Mouse (Mus musculus): ENCODE measurements around the gene Pemt. TPM values are rescaled to one million over a fixed set of nuclear protein-coding genes. Genes with fewer than 3 reads are reported as not detected.

The Pemt gene
- total and polyA plus RNA-seq, 2 experiments from 2014 or later: 14.2 to 16.2 TPM

DNA sequence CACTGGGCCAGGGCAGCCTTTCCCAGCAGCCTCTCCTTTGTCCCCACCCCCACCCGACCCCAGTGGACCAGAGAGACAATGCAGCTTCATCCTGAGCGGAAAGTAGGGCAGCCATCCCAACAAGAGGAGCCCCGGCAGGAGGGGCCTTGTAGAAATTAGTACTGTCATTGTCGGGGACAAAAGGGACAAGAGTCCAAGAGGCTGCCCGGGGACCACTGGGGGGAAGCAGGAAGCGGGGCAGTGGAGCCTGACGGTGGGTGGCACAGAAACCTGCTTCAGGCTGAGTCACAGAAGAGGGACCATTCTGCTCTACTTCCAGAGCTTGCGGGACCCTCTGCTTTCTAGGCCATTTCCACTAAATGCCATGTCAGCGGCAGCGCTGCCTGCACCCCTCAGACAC is 71.0 kb downstream of the Pemt start:
- Histone ChIP-seq H3K4me2 (ENCODE audit: low read depth) (no peak overlapping the region), H3K9ac (no peak overlapping the region), H3K27ac (ENCODE audit: low read depth, low read length) (no peak overlapping the region), H3K9me3 (ENCODE audit: low read length) (no peaks in the 10 kb centered on the region), H3K4me3 (ENCODE audit: low read depth, low read length) (no peak overlapping the region), H3K27me3 (ENCODE audit: insufficient read depth, low read length) (no peaks in the 10 kb centered on the region), H3K4me1 (ENCODE audit: insufficient read depth) (no peaks in the 10 kb centered on the region), H3K36me3 (ENCODE audit: insufficient read depth) (no peaks in the 10 kb centered on the region)
- no peak for DNase-seq
- no peak for TF ChIP-seq CTCF (IDR thresholded peaks at IDR 0.05; ENCODE audit: low read depth)
- WGBS: 23% methylated on average over 10 of the region's 10 CpGs
- ATAC-seq: no peak

DNA sequence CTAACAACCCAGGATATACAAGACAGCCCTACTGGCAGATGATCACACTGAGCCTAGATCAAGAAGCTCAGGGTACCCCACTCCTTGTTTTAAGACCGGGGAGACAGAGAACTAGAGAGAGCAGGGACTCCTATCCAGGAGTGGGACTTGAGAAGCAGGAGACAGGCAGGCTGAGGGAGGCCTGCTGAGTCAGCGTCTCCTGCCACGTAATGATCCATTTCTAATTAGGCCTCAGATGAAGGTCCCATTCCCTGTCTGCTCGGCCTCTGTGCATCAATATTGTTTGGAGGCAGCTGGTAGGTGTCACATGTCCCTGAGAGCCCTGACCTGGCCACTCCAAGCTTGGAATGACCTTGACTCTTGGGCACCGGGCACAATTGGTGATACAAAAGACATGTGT is 72.9 kb downstream of the Pemt start:
- WGBS: 75% methylated on average over 5 of the region's 5 CpGs

DNA sequence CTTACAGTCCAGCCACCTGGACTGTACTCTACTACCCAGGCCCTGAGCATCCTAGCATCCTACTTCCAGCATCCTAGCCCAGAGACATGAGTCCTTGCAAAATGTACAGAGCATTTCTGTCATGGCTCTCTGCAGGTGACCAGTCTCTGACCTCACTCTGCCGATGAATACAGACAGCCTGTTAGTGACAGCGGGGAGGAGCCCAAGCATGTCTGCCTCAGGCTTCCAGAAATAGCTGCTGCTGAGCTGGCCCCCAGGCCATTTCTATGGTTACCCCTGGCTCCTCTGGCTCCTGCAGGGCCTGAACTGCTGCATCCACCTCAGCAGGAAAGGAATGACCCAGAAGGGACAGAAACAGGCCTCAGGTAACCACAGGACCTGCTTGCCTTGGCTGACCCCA is 74.6 kb downstream of the Pemt start:
- no peaks in the 10 kb centered on the region for H3K9me3 ChIP-seq (ENCODE audit: low read length)
- DNase-seq: no peak
- 56% methylated on average over 2 of the region's 2 CpGs for WGBS
- H3K36me3 ChIP-seq (ENCODE audit: insufficient read depth): no peaks in the 10 kb centered on the region
- H3K27me3 ChIP-seq (ENCODE audit: insufficient read depth, low read length): no peaks in the 10 kb centered on the region
- H3K4me2 ChIP-seq (ENCODE audit: low read depth): no peak overlapping the region
- H3K9ac ChIP-seq: no peak overlapping the region
- no peak overlapping the region for H3K27ac ChIP-seq (ENCODE audit: low read depth, low read length)
- TF ChIP-seq CTCF (IDR thresholded peaks at IDR 0.05; ENCODE audit: low read depth): no peak
- H3K4me3 ChIP-seq (ENCODE audit: low read depth, low read length): no peak overlapping the region
- no peaks in the 10 kb centered on the region for H3K4me1 ChIP-seq (ENCODE audit: insufficient read depth)
- ATAC-seq: no peak

More for the DNA sequence above, 72.9 kb downstream of the Pemt start:
- Histone ChIP-seq H3K4me3 (ENCODE audit: low read depth, low read length) (no peak overlapping the region), H3K9ac (no peak overlapping the region), H3K27me3 (ENCODE audit: insufficient read depth, low read length) (no peaks in the 10 kb centered on the region), H3K4me1 (ENCODE audit: insufficient read depth) (no peaks in the 10 kb centered on the region), H3K9me3 (ENCODE audit: low read length) (no peaks in the 10 kb centered on the region), H3K4me2 (ENCODE audit: low read depth) (no peak overlapping the region), H3K27ac (ENCODE audit: low read depth, low read length) (no peak overlapping the region), H3K36me3 (ENCODE audit: insufficient read depth) (no peaks in the 10 kb centered on the region)
- no peak for TF ChIP-seq CTCF (IDR thresholded peaks at IDR 0.05; ENCODE audit: low read depth)
- no peak for ATAC-seq
- DNase-seq: no peak

DNA sequence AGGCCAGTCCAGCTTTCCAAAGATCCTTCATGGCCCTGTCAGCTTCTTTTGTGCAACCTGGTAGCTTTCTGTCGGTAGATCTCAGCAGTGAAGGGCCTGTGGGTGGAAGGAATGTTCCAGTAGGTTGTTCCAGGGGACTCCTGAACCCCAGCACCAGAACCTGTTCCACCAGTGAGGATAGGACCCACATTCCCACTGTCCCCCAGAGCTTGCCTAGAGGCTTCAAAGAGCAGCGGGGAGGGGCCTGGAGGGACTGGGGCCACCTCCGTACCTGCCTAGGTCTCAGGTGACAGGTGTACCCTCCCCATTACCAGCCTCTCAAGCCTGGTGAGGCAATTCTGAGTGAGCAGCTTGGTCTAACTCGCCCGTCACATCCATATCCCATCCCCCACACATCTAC is 75.5 kb downstream of the Pemt start:
- 87% methylated on average over 5 of the region's 5 CpGs for WGBS
- ATAC-seq: no peak
- H3K27me3 ChIP-seq (ENCODE audit: insufficient read depth, low read length): no peaks in the 10 kb centered on the region
- no peak overlapping the region for H3K9ac ChIP-seq
- H3K9me3 ChIP-seq (ENCODE audit: low read length): no peaks in the 10 kb centered on the region
- H3K4me1 ChIP-seq (ENCODE audit: insufficient read depth): no peaks in the 10 kb centered on the region
- no peak overlapping the region for H3K27ac ChIP-seq (ENCODE audit: low read depth, low read length)
- no peak overlapping the region for H3K4me3 ChIP-seq (ENCODE audit: low read depth, low read length)
- no peaks in the 10 kb centered on the region for H3K36me3 ChIP-seq (ENCODE audit: insufficient read depth)
- no peak for TF ChIP-seq CTCF (IDR thresholded peaks at IDR 0.05; ENCODE audit: low read depth)
- no peak for DNase-seq
- H3K4me2 ChIP-seq (ENCODE audit: low read depth): no peak overlapping the region

DNA sequence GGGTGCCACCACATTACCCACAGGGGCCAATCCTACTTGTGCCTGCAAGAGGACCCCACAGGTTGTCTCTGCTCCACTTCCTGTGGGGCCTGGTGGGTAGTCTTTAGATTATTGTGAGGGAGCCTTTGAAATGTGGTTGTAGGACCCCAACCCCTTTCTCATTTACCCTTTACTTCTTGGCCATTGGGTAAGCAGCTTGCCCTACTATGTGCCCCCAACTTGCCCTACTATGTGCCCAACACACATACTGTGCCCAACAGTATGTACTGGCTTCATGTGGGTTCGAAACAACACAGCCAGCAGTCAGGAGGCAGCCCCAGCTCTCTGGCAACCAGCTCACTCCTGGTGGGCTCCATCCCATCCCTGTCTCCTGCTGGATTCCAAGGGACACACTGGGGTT is 78.5 kb downstream of the Pemt start:
- H3K27me3 ChIP-seq (ENCODE audit: insufficient read depth, low read length): peaks cover 18% of the 10 kb centered on the region
- H3K4me2 ChIP-seq (ENCODE audit: low read depth): no peak overlapping the region
- DNase-seq: no peak
- TF ChIP-seq CTCF (IDR thresholded peaks at IDR 0.05; ENCODE audit: low read depth): no peak
- H3K36me3 ChIP-seq (ENCODE audit: insufficient read depth): no peaks in the 10 kb centered on the region
- no peak overlapping the region for H3K9ac ChIP-seq
- no peak for ATAC-seq
- WGBS: 89% methylated on average over 1 of the region's 1 CpGs
- no peaks in the 10 kb centered on the region for H3K9me3 ChIP-seq (ENCODE audit: low read length)
- H3K27ac ChIP-seq (ENCODE audit: low read depth, low read length): no peak overlapping the region
- H3K4me3 ChIP-seq (ENCODE audit: low read depth, low read length): no peak overlapping the region
- H3K4me1 ChIP-seq (ENCODE audit: insufficient read depth): peaks cover 18% of the 10 kb centered on the region

- Histone ChIP-seq H3K4me3 (ENCODE audit: low read depth, low read length) (no peak overlapping the region), H3K4me2 (ENCODE audit: low read depth) (no peak overlapping the region), H3K9ac (no peak overlapping the region), H3K27ac (ENCODE audit: low read depth, low read length) (no peak overlapping the region), H3K36me3 (ENCODE audit: insufficient read depth) (peaks cover 10% of the 10 kb centered on the region; the same call in 1 of the 2 replicates), H3K4me1 (ENCODE audit: insufficient read depth) (peaks cover 18% of the 10 kb centered on the region), H3K27me3 (ENCODE audit: insufficient read depth, low read length) (peaks cover 18% of the 10 kb centered on the region), H3K9me3 (ENCODE audit: low read length) (no peaks in the 10 kb centered on the region)
- ATAC-seq (no peak), DNase-seq (peak; percentile 3)
- no peak for TF ChIP-seq CTCF (IDR thresholded peaks at IDR 0.05; ENCODE audit: low read depth)
- 61% methylated on average over 4 of the region's 4 CpGs for whole genome bisulfite sequencing
These were observed 80.2 kb downstream of the Pemt start for GRCm38 (mm10) chr11:59966102-59966483.

DNA sequence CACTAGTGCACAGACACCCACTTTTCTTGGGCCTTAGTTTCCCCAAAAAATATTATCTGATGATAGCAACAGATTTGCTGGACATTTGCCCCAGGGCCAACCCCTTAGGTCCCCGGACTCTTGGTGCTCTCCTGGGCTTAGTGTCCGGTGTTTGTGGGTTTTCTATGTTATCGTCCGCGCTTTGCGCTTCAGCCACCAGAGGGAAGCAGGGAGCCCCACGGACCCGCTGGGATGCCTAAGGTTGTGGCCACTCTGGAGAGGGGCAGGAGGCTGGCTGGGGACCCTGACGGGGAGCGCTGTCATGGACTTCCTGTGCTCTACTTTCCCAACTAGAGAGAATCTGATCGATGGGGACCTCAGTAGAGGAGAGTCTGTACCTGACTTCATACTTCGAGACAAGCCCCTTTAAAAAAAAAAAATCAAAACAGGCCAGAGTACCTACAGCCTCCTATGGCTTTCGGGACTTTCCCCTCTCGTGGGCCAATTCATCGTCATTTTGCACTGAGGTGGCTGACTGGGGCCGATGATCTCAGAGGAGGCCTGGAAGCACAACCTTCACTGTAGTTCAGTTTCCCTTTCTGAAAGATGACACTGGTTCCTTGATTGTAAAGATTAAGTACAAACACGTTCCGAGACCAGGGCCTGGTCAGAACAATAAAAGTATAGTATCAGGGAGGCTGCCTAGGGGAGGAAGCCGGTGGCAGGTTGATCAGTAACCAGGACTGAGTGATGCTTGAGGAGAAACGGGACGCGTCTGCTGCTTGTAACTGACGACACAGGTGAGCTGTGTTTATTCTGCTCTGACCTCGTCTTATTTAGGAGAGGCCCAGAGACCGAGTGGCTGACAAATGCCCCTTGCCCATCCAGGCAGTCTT is 80.8 kb downstream of the Pemt start:
- peak; percentile 90 for TF ChIP-seq CTCF (IDR thresholded peaks at IDR 0.05; ENCODE audit: low read depth)
- WGBS: 37% methylated on average over 25 of the region's 25 CpGs
- peaks cover 18% of the 10 kb centered on the region for H3K27me3 ChIP-seq (ENCODE audit: insufficient read depth, low read length)
- H3K9ac ChIP-seq: peak overlapping the region; percentile 40; the same call in 1 of the 2 replicates
- peak; percentile 75 for DNase-seq
- H3K4me3 ChIP-seq (ENCODE audit: low read depth, low read length): peak overlapping the region; percentile 42
- peak overlapping the region; percentile 92 for H3K4me2 ChIP-seq (ENCODE audit: low read depth)
- peaks cover 13% of the 10 kb centered on the region; the same call in 1 of the 2 replicates for H3K36me3 ChIP-seq (ENCODE audit: insufficient read depth)
- H3K4me1 ChIP-seq (ENCODE audit: insufficient read depth): peaks cover 18% of the 10 kb centered on the region
- H3K27ac ChIP-seq (ENCODE audit: low read depth, low read length): no peak overlapping the region
- peak; percentile 71 for ATAC-seq
- no peaks in the 10 kb centered on the region for H3K9me3 ChIP-seq (ENCODE audit: low read length)

Data from forebrain, postnatal 0 days (tissue).